Mouse (Mus musculus): ENCODE data around the gene Sdk1.

Gene Sdk1

DNA sequence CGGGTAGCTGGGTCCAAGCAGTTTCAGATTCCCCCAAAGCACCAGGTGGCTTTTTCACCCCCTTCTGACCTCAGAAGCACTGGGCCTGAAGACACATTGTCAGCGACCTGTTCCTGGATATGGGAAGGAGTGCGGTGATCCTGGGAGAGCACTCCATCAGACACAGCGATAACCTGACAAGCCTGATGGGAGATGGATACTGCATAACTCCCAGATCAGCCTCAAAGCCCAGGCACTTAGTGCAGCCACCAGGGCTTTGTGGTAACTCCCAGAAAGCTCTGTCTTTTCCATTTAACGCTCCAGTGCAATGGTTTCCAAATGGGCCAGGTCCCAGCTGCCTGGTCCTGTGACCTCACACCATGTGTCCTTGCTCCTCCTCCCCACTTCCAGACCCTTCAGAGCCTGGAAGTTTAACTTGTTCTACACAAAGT, 886.9 kb downstream of the Sdk1 start:
- CTCF ChIA-PET: interaction anchor here (0.6 kb wide), 1 partner anchor 44 kb away, joined by 3 read pairs; no protein-coding TSS in a partner anchor

DNA sequence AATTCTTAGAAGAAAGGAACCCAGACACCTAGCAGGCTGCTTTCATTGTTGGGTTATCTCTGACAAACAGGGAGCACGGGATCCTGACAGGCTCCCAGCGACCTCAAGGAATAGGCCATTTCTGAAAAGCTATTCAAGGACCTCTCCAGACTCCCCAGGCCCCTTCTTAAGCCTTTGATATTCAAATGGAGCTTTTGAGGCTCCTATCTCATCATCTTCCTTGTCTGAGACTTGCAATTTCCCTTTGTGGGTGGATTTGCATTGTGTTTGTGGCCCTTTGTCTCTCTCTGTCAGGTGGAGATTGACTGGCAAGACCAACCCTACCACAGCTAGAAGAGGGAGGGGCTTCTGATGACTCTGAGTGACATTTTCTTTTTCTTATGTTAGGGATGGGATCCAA, 888.7 kb downstream of the Sdk1 start:
- CTCF ChIA-PET: no interaction called here

- CTCF ChIA-PET: no interaction called here
These were observed 898.7 kb downstream of the Sdk1 start for GRCm38 (mm10) chr5:142139978-142140377.

DNA sequence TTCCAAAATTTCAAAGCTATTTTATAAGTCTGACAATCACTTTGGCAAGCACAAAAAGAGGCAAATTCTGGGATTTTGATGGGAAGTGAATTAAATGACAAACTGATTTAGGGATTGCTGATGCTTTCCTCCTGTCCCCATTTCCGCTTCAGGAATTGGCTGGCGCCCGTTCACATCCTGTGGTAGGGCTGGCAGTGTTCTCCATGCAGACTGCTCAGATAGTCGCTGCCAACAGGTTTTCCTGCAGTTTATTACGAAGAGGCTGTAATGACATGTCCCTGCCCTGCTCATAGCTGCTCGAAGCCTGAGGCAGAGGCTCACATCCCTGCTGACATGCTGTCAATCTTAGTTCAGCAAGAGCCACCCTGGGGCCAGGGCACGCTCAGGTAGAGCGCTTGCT, 908.3 kb downstream of the Sdk1 start:
- CTCF ChIA-PET: no interaction called here

DNA sequence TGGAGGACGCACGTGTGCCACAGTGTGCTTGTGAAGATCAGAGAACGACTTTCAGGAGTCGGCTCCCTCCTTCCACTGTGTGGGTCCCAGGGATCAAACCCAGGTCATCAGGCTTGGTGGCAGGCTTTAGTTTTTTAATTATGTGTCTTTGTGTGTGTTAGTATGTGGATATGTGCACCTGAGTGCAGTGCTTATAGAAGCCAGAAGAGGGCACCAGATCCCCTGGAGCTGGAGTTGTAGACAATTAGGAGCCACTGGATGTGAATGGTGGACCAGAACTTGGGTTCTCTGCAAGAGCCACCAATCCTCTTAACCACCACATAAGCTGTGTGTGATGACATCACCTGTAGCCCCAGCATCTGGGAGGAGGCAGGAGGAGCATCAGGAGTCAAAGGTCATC, 909.5 kb downstream of the Sdk1 start:
- CTCF ChIA-PET: no interaction called here

DNA sequence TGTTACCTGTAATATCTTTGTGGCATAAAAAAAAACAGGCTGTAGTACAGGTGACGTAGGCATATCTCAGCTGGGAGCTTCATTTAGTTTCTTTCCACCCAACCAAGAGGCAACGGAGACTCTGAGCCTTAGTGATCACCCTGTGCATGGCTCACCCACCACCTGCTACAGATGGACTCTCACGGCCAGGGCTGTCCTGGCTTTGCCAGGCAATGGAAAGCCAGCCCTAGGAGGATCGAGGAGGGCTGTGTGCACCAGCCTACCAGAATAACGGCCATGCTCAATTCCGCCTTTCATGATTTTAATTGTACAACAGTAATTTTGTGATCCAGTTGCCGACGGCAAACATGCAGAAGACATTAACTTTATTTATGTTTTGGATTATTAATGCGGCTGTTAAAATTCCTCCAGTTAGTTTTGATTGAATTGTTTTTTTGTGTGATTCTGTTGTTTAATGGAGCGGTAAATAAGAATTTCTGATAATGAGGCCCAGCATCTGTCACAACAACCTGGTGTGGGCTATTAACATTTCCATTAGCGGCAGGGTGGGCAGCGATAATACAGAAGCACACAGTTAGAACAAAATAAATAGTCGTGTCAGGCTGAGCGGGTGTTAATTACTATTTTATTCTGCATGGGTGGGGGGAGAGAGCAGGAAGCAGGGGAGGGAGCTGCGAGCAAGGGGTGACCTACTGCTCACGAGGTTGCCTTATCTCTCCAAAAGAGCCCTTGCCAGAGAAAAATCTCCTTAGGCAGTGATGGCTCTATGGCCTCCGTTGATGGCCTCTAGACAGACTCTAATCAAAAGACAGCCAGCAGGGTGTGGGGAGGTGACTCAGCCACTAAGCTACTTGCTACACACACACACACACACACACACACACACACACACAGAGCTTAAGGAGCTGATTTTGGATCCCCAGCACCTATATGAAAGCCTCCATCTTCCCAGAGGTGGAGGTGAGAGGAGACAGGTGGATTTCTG, 915.9 kb downstream of the Sdk1 start:
- CTCF ChIA-PET: no interaction called here

- CTCF ChIA-PET: no interaction called here
These were observed 922.2 kb downstream of the Sdk1 start for GRCm38 (mm10) chr5:142163483-142163882.

DNA sequence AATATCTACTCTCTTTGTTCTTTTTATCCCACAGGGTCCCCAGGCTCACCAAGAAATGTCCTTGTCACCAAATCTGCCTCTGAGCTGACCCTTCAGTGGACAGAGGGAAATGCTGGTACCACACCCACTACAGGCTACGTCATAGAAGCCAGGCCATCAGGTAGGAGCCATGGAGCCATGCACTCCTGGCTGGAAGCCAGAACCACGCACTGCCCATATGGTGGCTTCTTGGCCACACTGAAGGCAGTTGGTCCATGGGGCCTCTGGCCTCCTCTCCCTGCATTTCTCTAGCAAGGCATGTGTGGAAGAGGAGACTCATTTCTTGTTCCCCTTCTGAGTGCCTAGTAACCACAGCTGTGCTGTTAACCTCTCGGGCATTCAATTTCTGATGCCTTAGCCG, 932.3 kb downstream of the Sdk1 start:
- CTCF ChIA-PET: no interaction called here

- CTCF ChIA-PET: interaction anchor here (0.5 kb wide), 1 partner anchor 1329 kb away, joined by 3 read pairs; no protein-coding TSS in a partner anchor
These were observed 936.9 kb downstream of the Sdk1 start for GRCm38 (mm10) chr5:142178164-142178563.

DNA sequence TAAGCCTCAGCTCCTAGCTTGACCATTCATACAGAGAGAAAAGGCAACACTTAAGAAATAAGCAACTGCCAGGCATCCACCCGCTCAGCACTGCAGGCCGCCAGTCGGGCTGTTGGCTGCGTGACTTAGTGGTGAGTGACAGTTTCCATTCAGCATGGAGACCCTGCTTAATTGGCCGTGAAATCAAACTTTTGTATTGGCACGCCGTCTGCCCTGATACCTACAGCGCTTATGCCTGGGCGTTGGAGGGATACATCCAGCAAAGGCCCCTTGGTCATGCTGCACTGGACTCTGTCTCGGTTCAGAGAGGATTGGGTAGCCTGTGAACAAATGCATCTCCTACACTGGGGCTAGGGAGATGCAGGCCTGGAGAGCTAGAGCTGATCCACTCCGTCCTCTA, 938.0 kb downstream of the Sdk1 start:
- CTCF ChIA-PET: no interaction called here

DNA sequence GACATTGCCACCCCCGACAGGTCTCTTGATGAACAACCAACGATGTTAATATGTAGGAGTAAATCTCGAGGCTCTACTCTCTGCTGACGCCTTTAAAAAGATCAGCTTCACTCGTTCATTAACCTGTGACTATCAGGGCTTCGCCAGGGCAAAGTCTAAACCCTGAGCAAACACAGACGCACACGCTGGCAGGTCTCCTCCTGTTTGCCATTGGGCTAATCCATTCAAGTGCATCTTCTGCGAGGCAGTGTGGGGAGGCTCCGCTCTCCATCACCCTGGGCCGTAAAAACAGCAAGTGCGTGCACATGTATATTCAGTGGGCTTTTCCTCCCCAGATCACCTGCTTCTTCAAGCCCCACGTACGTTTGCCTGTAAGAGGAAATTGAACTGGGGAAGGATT, 940.6 kb downstream of the Sdk1 start:
- CTCF ChIA-PET: no interaction called here

- CTCF ChIA-PET: interaction anchor here (0.6 kb wide), 1 partner anchor 1785 kb away, joined by 3 read pairs; no protein-coding TSS in a partner anchor
These were observed 947.5 kb downstream of the Sdk1 start for GRCm38 (mm10) chr5:142188765-142189164.

DNA sequence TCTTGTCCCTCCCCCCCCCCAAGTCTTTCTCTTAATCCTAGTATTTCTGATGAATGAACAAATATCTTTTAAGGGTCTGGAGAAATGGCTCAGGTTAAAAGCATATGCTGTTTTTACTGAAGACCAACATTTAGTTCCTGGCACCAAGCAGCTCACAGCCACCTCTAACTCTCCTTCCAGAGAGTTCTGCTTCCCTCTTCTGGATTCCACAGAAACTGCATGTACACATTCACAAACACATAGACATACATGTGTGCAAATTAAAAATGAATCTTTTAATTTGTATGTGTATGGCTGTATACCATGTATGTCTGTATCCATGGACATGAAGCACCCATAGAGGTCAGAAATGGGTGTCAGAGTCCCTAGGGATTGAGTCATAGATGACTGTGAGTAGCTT, 968.6 kb downstream of the Sdk1 start:
- CTCF ChIA-PET: interaction anchor here (0.9 kb wide), 1 partner anchor 874 kb away, joined by 4 read pairs; no protein-coding TSS in a partner anchor

DNA sequence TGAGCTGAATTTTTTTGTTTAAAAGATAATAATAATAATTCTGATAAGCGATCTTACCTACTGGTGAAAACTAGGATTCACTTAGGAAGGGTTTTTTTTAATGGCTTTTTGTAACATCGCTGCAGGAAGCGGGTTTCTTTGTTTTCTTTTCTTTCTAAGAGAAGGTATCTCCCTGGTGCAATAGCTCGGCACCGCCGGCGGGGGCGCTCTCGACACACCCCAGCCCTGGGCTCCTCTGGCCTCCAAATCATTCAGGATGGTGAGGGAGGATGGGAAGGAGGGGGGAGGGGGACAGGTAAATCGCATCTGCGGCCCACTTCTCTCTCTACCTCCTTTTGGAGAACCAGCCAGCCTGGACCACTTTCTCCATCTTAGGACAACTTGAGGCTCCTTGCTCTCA, 971.0 kb downstream of the Sdk1 start:
- CTCF ChIA-PET: no interaction called here

GRCm38 (mm10) chr5:142215981-142216380, 974.7 kb downstream of the Sdk1 start:
- CTCF ChIA-PET: no interaction called here

DNA sequence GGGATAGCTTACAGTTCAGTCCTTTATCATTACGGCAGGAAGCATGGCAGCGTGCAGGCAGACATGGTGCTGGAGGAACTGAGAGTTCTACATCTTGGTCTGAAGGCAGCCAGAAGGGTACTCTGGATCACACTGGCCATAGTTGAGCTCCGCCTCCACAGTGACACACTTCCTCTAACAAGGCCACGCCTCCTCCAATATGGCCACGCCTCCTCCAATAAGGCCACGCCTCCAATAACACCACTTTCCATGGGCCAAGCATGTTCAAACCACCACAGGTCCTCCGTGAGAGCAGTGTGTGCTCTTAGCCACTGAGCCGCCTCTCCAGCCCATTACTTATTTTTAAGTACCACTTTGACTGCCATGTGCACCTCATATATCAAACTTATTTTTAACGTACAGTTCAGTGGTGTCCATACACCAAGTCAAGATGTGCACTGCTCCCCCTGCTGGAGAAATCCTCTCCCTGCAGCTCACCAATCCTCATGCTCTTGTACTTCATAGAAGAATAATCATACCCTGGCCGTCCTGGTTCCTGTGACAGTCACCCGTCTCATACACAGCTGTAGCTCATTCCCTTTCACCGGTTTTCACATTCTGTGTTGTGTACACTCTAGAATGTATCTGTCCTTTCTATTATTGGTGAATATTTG, 979.7 kb downstream of the Sdk1 start:
- CTCF ChIA-PET: interaction anchor here (0.5 kb wide), 1 partner anchor 795 kb away, joined by 5 read pairs; no protein-coding TSS in a partner anchor

DNA sequence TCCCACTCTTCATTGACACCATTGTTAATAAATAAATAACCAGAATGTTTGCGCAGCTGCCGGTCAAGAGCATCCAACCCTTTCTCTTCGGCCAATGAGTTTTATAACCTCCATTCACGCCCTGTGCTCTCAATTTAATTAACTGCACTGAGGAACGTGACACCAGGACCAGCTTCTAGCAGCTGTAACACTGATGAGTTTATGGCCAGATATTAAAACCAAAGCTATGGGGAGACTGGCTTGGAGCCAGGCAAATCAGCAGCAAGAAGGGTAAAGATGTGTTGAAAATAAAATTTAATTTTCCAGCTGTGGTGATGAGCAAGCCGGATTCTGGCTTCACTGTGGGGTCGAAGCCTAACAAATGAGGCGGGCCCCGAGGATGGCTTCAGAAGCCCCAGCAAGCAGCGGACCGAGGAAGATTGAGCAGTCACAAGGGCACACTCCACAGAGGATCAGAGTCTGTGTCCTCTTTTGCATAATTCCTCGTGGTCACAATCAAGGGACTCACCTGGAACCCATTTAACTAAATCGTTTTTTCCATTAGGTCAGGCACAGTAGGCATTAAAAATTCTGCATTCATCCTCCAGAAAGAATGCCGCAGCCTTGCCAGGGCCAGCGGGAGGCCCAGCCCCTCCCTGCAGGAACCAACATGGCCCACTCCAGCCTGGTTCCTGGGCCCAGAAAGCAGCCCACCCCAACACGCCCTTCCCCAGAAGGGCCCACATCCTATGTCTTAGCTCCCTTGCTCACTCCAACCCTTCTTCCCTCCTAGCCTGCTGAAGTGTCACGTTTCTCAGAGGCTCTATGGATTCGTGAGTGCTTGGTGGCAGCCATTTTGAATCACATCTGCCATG, 987.9 kb downstream of the Sdk1 start:
- CTCF ChIA-PET: no interaction called here

DNA sequence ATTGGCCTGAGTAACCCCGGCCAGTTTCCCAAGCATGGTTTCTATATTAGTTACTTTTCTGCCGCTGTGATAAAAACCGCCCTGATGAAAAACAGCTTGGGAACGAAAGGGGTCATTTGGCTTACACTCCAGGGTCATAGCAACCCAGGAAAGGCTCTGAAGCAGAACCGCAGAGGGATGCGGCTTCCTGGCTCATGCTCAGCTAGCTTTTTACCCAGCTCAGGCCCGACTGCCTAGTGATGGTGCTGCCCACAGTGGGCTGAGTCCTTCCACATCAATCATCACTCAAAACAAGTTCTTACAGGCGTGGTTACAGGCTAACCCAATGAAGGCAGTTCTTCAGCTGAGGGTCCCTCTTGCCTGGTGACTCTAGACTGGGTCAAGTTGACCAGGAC, 988.5 kb downstream of the Sdk1 start:
- CTCF ChIA-PET: no interaction called here

DNA sequence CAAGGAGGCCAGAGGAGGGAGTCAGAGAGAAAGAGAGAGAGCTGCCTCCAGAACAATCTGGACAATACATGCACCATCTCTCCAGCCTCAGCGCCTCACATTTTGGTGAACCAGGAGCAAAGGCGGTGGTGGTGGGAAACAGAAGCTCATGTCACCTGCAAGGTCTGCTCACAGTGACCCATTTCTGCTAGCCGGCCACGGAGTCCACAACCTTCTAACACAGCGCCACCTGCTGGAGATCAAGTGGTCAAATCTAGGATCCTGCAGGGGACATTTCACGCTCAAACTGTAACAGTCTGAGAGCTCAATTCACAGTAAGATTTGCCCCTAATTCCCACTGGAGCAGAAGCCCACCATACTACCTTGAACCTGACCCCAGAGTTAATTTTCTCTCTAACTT, 999.0 kb downstream of the Sdk1 start:
- CTCF ChIA-PET: no interaction called here

DNA sequence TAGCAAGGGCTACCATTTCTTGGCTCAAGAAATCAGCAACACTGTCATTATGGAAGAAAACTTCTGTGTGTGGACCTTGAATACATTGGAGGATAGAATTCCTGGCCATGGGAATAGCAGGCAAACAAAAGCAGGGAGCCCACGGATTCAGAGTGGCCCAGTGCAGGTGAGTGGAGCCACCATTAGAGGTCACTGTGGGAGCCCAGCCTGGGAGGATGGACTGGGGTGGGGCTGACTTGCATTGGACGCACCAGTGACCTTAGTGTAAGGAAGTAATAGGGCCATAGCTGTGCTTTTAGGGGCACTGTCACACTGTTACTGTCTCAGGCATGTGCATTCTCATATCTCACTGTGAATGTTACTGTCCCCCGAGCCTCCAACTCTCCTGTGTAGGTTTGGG, 1001.3 kb downstream of the Sdk1 start:
- CTCF ChIA-PET: no interaction called here

DNA sequence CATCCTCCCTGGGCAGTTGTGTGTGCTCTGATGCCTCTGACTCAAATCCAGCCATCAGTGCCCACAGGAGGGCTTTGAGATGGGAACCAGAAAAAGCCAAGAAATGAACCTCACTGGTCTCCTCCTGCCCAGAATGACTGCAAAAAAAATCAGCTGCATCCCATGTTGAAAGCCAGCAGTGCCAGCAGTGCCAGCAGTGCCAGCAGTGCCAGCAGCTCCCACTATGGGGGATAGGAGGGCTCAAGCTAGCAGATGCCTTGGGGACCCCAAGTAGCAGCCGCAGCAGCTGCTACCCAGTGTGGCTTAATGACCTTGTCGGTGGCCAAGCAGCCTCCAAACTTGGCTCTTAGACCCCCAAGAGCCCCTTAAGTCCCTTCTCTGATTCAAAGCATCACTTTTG, 1001.8 kb downstream of the Sdk1 start:
- CTCF ChIA-PET: no interaction called here

DNA sequence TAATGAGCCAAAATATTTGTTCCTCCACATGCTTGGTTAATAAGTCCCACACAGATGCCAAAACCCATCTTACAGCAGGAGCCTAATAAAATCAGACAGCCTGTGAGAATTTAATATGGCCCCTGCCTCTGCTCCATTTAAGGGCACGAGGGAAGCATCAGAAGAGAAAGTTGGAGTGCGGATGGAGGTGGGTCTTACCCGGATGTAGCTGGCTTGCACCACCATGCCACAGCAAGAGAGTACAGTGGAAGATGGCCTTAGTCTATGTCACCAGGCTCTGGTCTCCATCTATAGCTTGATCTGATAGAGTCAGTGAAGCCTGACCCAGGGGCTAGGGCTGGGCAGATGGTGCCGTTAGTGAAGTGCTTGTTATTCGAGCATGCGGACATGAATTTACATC, 1014.9 kb downstream of the Sdk1 start:
- CTCF ChIA-PET: no interaction called here
